Mouse (Mus musculus): ENCODE measurements around the gene Tle2. TPM values are rescaled to one million over a fixed set of nuclear protein-coding genes. Genes with fewer than 3 reads are reported as not detected.

Tle2 gene
- polyA plus RNA-seq, 1 experiment from 2014 or later, result 17.9 TPM

- Histone ChIP-seq H3K36me3 (peaks cover 49% of the 10 kb centered on the region), H3K4me2 (replicated peaks) (no peak overlapping the region), H3K27me3 (peaks cover 3% of the 10 kb centered on the region; the same call in 1 of the 2 replicates), H3K4me1 (peaks cover 3% of the 10 kb centered on the region; the same call in 1 of the 2 replicates), H3K27ac (replicated peaks) (no peak overlapping the region), H3K9me3 (no peaks in the 10 kb centered on the region), H3K4me3 (no peak overlapping the region), H3K9ac (replicated peaks) (no peak overlapping the region)
- ATAC-seq (ENCODE audit: low FRiP score, low read depth), result no peak
- 62% methylated on average over 9 of the region's 9 CpGs for WGBS
Observed at GRCm38 (mm10) chr10:81620786-81621185, 46.4 kb downstream of the Tle2 start.

- H3K4me1 ChIP-seq, result peaks cover 20% of the 10 kb centered on the region
- no peak overlapping the region for H3K9ac ChIP-seq (replicated peaks)
- no peak overlapping the region for H3K27ac ChIP-seq (replicated peaks)
- WGBS, result 63% methylated on average over 8 of the region's 8 CpGs
- no peaks in the 10 kb centered on the region for H3K9me3 ChIP-seq
- no peak overlapping the region for H3K4me2 ChIP-seq (replicated peaks)
- H3K36me3 ChIP-seq, result peaks cover 51% of the 10 kb centered on the region
- H3K27me3 ChIP-seq, result no peaks in the 10 kb centered on the region
- no peak for ATAC-seq (ENCODE audit: low FRiP score, low read depth)
- no peak overlapping the region for H3K4me3 ChIP-seq
Observed at GRCm38 (mm10) chr10:81623441-81623840, 49.1 kb downstream of the Tle2 start.

- H3K27ac ChIP-seq (replicated peaks), result peak overlapping the region; percentile 85
- 0 out of 2 replicates have a peak, but pooled peaks cover 10% of the 10 kb centered on the region for H3K27me3 ChIP-seq
- peak overlapping the region; percentile 80 for H3K4me2 ChIP-seq (replicated peaks)
- peak; percentile 3; the same call in 1 of the 2 replicates for ATAC-seq (ENCODE audit: low FRiP score, low read depth)
- 90% methylated on average over 22 of the region's 22 CpGs for WGBS
- peak overlapping the region; percentile 65 for H3K4me3 ChIP-seq
- peaks cover 42% of the 10 kb centered on the region for H3K36me3 ChIP-seq
- peaks cover 20% of the 10 kb centered on the region for H3K4me1 ChIP-seq
- no peaks in the 10 kb centered on the region for H3K9me3 ChIP-seq
- peak overlapping the region; percentile 71 for H3K9ac ChIP-seq (replicated peaks)
Observed at GRCm38 (mm10) chr10:81626101-81626993, 52.0 kb downstream of the Tle2 start.

GRCm38 (mm10) chr10:81626994-81627835 is 52.9 kb downstream of the Tle2 start, which contains the start of gene Sirt6:
Gene Sirt6 (minus strand): TSS chr10:81627797.
- 0 out of 2 replicates have a peak, but pooled peaks cover 16% of the 10 kb centered on the region for H3K27me3 ChIP-seq
- peak within 1 kb of the TSS; percentile 71 for H3K9ac ChIP-seq (replicated peaks)
- H3K4me3 ChIP-seq, result peak within 1 kb of the TSS; percentile 65
- peak within 1 kb of the TSS; percentile 80 for H3K4me2 ChIP-seq (replicated peaks)
- peaks cover 34% of the 10 kb centered on the region for H3K36me3 ChIP-seq
- peak; percentile 87 for ATAC-seq (ENCODE audit: low FRiP score, low read depth)
- WGBS, result 6% methylated on average over 40 of the region's 40 CpGs
- H3K4me1 ChIP-seq, result peaks cover 20% of the 10 kb centered on the region
- no peaks in the 10 kb centered on the region for H3K9me3 ChIP-seq
- peak within 1 kb of the TSS; percentile 85 for H3K27ac ChIP-seq (replicated peaks)

GRCm38 (mm10) chr10:81627836-81628220 is 53.5 kb downstream of the Tle2 start:
- Histone ChIP-seq H3K27me3 (peaks cover 22% of the 10 kb centered on the region; the same call in 1 of the 2 replicates), H3K36me3 (peaks cover 28% of the 10 kb centered on the region), H3K4me1 (peaks cover 20% of the 10 kb centered on the region), H3K4me2 (replicated peaks) (peak overlapping the region; percentile 80), H3K27ac (replicated peaks) (peak overlapping the region; percentile 85), H3K9ac (replicated peaks) (peak overlapping the region; percentile 71), H3K4me3 (peak overlapping the region; percentile 65), H3K9me3 (no peaks in the 10 kb centered on the region)
- ATAC-seq (ENCODE audit: low FRiP score, low read depth), result peak; percentile 23
- 63% methylated on average over 7 of the region's 7 CpGs for WGBS

GRCm38 (mm10) chr10:81628390-81628789 is 54.0 kb downstream of the Tle2 start, which contains the start of gene Ankrd24:
Gene Ankrd24 (plus strand): TSS chr10:81628540.
- Histone ChIP-seq H3K36me3 (peaks cover 25% of the 10 kb centered on the region), H3K27ac (replicated peaks) (peak within 1 kb of the TSS; percentile 85), H3K4me1 (peaks cover 23% of the 10 kb centered on the region), H3K27me3 (peaks cover 23% of the 10 kb centered on the region; the same call in 1 of the 2 replicates), H3K9me3 (no peaks in the 10 kb centered on the region), H3K4me2 (replicated peaks) (peak within 1 kb of the TSS; percentile 80), H3K9ac (replicated peaks) (peak within 1 kb of the TSS; percentile 71), H3K4me3 (peak within 1 kb of the TSS; percentile 65)
- ATAC-seq (ENCODE audit: low FRiP score, low read depth), result no peak
- WGBS, result 84% methylated on average over 16 of the region's 16 CpGs

GRCm38 (mm10) chr10:81633253-81634099 is 59.1 kb downstream of the Tle2 start:
- Histone ChIP-seq H3K9ac (replicated peaks) (peak overlapping the region; percentile 65), H3K36me3 (no peaks in the 10 kb centered on the region), H3K27me3 (peaks cover 32% of the 10 kb centered on the region), H3K4me2 (replicated peaks) (peak overlapping the region; percentile 68), H3K4me1 (peaks cover 11% of the 10 kb centered on the region), H3K9me3 (no peaks in the 10 kb centered on the region), H3K4me3 (peak overlapping the region; percentile 46), H3K27ac (replicated peaks) (peak overlapping the region; percentile 17; the same call in 1 of the 2 replicates)
- peak; percentile 92 for ATAC-seq (ENCODE audit: low FRiP score, low read depth)
- WGBS, result 4% methylated on average over 37 of the region's 37 CpGs

- no peaks in the 10 kb centered on the region for H3K36me3 ChIP-seq
- WGBS, result 23% methylated on average over 8 of the region's 8 CpGs
- H3K4me1 ChIP-seq, result peaks cover 11% of the 10 kb centered on the region
- H3K27me3 ChIP-seq, result peaks cover 22% of the 10 kb centered on the region
- H3K9ac ChIP-seq (replicated peaks), result no peak overlapping the region
- H3K4me2 ChIP-seq (replicated peaks), result no peak overlapping the region
- no peak for ATAC-seq (ENCODE audit: low FRiP score, low read depth)
- H3K4me3 ChIP-seq, result no peak overlapping the region
- H3K27ac ChIP-seq (replicated peaks), result no peak overlapping the region
- no peaks in the 10 kb centered on the region for H3K9me3 ChIP-seq
Observed at GRCm38 (mm10) chr10:81636338-81636737, 62.0 kb downstream of the Tle2 start.

- no peak overlapping the region for H3K4me2 ChIP-seq (replicated peaks)
- H3K27me3 ChIP-seq, result peaks cover 9% of the 10 kb centered on the region
- no peaks in the 10 kb centered on the region for H3K9me3 ChIP-seq
- H3K36me3 ChIP-seq, result no peaks in the 10 kb centered on the region
- no peak overlapping the region for H3K9ac ChIP-seq (replicated peaks)
- ATAC-seq (ENCODE audit: low FRiP score, low read depth), result no peak
- H3K4me1 ChIP-seq, result peaks cover 28% of the 10 kb centered on the region
- WGBS, result 79% methylated on average over 6 of the region's 6 CpGs
- H3K4me3 ChIP-seq, result no peak overlapping the region
- H3K27ac ChIP-seq (replicated peaks), result no peak overlapping the region
Observed at GRCm38 (mm10) chr10:81638101-81638500, 63.7 kb downstream of the Tle2 start.
